In genomic region chr13:35677433-35678051, GRCm38 (mm10) we compare ENCODE assay signal across 17 mouse cellular contexts. TPM values are rescaled to one million over a fixed set of nuclear protein-coding genes. Genes with fewer than 3 reads are reported as not detected.
DNase-seq lines count a peak whose midpoint lies in the region; ATAC-seq lines count a peak whose summit lies in the region.
"Had no signal": no experiment of that assay in that cellular context is flagged by ENCODE, and none has a peak within 500 bp of the region (broad histone marks: within the 10 kb centered on the region; RNA-seq: fewer than 3 reads in every experiment).

No protein-coding gene starts in this region.

- H3K27ac ChIP-seq in kidney, embryonic 15.5 days = no peak overlapping the region
- peak overlapping the region; percentile 99 for H3K27ac ChIP-seq in liver, embryonic 15.5 days (replicated peaks)
- no peak overlapping the region for H3K27ac ChIP-seq in stomach, embryonic 15.5 days
- no peak overlapping the region for H3K27ac ChIP-seq in hindbrain, embryonic 12.5 days
- H3K27ac ChIP-seq: left cerebral cortex, adult 2 months; neural tube, embryonic 15.5 days had no signal

- peak; percentile 90 for ATAC-seq in kidney, embryonic 15.5 days (replicated peaks; ENCODE audit: low FRiP score)
- peak; percentile 91 for ATAC-seq in erythroblast, adult 5-6 weeks (replicated peaks; ENCODE audit: low FRiP score, poor library complexity, severe bottlenecking)
- ATAC-seq in liver, embryonic 15.5 days (ENCODE audit: insufficient read depth) = peak; percentile 99
- peak; percentile 96 for ATAC-seq in stomach, embryonic 15.5 days (ENCODE audit: insufficient read depth, low FRiP score, low read depth)
- no peak for ATAC-seq in hindbrain, embryonic 12.5 days (ENCODE audit: low FRiP score)

- H3K27me3 ChIP-seq in kidney, embryonic 15.5 days = no peaks in the 10 kb centered on the region
- H3K27me3 ChIP-seq in liver, embryonic 15.5 days = 0 out of 2 replicates have a peak, but pooled peaks cover 4% of the 10 kb centered on the region
- no peaks in the 10 kb centered on the region for H3K27me3 ChIP-seq in stomach, embryonic 15.5 days (replicated peaks)
- H3K27me3 ChIP-seq in hindbrain, embryonic 12.5 days = no peaks in the 10 kb centered on the region
- H3K27me3 ChIP-seq: neural tube, embryonic 15.5 days had no signal

- H3K36me3 ChIP-seq in kidney, embryonic 15.5 days = no peaks in the 10 kb centered on the region
- H3K36me3 ChIP-seq in liver, embryonic 15.5 days (replicated peaks) = no peaks in the 10 kb centered on the region
- H3K36me3 ChIP-seq in stomach, embryonic 15.5 days = no peaks in the 10 kb centered on the region
- no peaks in the 10 kb centered on the region for H3K36me3 ChIP-seq in hindbrain, embryonic 12.5 days
- H3K36me3 ChIP-seq: neural tube, embryonic 15.5 days had no signal

- no peaks in the 10 kb centered on the region for H3K4me1 ChIP-seq in kidney, embryonic 15.5 days
- H3K4me1 ChIP-seq in liver, embryonic 15.5 days (replicated peaks) = peaks cover 50% of the 10 kb centered on the region
- H3K4me1 ChIP-seq in stomach, embryonic 15.5 days = no peaks in the 10 kb centered on the region
- H3K4me1 ChIP-seq in hindbrain, embryonic 12.5 days = no peaks in the 10 kb centered on the region
- H3K4me1 ChIP-seq: neural tube, embryonic 15.5 days had no signal

- no peak for DNase-seq in kidney, adult 8-10 months
- DNase-seq in cerebellum, postnatal 10 days = no peak
- no peak for DNase-seq in frontal cortex, postnatal 36 days (ENCODE audit: low spot score in 2 of 2)
- DNase-seq: cerebellum, postnatal 14 days; heart, postnatal 14 days; kidney, adult 9 months; lung, adult 18-20 months; midbrain, embryonic 14.5 days; right cerebral cortex, postnatal 14 days; thymus, postnatal 4 days had no signal

- no peak overlapping the region for H3K4me3 ChIP-seq in kidney, embryonic 15.5 days (replicated peaks)
- peak overlapping the region; percentile 37 for H3K4me3 ChIP-seq in liver, embryonic 15.5 days (replicated peaks)
- no peak overlapping the region for H3K4me3 ChIP-seq in stomach, embryonic 15.5 days (replicated peaks)
- H3K4me3 ChIP-seq in hindbrain, embryonic 12.5 days = no peak overlapping the region
- H3K4me3 ChIP-seq: left cerebral cortex, adult 2 months; neural tube, embryonic 15.5 days had no signal

- no peaks in the 10 kb centered on the region for H3K9me3 ChIP-seq in kidney, embryonic 15.5 days (replicated peaks)
- no peaks in the 10 kb centered on the region for H3K9me3 ChIP-seq in liver, embryonic 15.5 days (replicated peaks)
- no peaks in the 10 kb centered on the region for H3K9me3 ChIP-seq in stomach, embryonic 15.5 days
- no peaks in the 10 kb centered on the region for H3K9me3 ChIP-seq in hindbrain, embryonic 12.5 days (replicated peaks)
- H3K9me3 ChIP-seq: neural tube, embryonic 15.5 days had no signal

- 70% methylated on average over 7 of the region's 7 CpGs for WGBS in kidney, embryonic 15.5 days
- WGBS in liver, embryonic 15.5 days (ENCODE audit: insufficient replicate concordance) = 13% methylated on average over 7 of the region's 7 CpGs
- WGBS in stomach, embryonic 15.5 days = 55% methylated on average over 7 of the region's 7 CpGs
- WGBS in hindbrain, embryonic 12.5 days = 75% methylated on average over 7 of the region's 7 CpGs

- no peak overlapping the region for H3K4me2 ChIP-seq in kidney, embryonic 15.5 days
- peak overlapping the region; percentile 70 for H3K4me2 ChIP-seq in liver, embryonic 15.5 days
- H3K4me2 ChIP-seq in stomach, embryonic 15.5 days = no peak overlapping the region; the same call in 1 of the 2 replicates
- no peak overlapping the region for H3K4me2 ChIP-seq in hindbrain, embryonic 12.5 days (replicated peaks)
- H3K4me2 ChIP-seq: neural tube, embryonic 15.5 days had no signal

- H3K9ac ChIP-seq in kidney, embryonic 15.5 days = no peak overlapping the region
- H3K9ac ChIP-seq in liver, embryonic 15.5 days = peak overlapping the region; percentile 55
- no peak overlapping the region for H3K9ac ChIP-seq in stomach, embryonic 15.5 days
- H3K9ac ChIP-seq in hindbrain, embryonic 12.5 days = no peak overlapping the region
- H3K9ac ChIP-seq: neural tube, embryonic 15.5 days had no signal

RNA-seq across cellular contexts. Expression of gene Cdyl, which starts 17.9 kb away (rescaled TPM):
- polyA plus RNA-seq in kidney, embryonic 15.5 days (2015; fragmentation: Nextera tagmentation; extraction: Ambion mirVana) = 13.0 and 13.1 TPM in 2 replicates
- total RNA-seq in erythroblast, adult 5-6 weeks (2015; ENCODE audit: low replicate concordance) = 18.3 and 21.5 TPM in 2 replicates
- total RNA-seq in erythroblast, adult 5-6 weeks (2017; ENCODE audit: low replicate concordance) = 27.3 and 29.6 TPM in 2 replicates
- polyA plus RNA-seq in liver, embryonic 15.5 days (2015; fragmentation: Nextera tagmentation; extraction: Ambion mirVana) = 9.5 and 10.3 TPM in 2 replicates
- polyA plus RNA-seq in stomach, embryonic 15.5 days (2015; fragmentation: Nextera tagmentation; extraction: Ambion mirVana) = 11.2 and 12.1 TPM in 2 replicates
- polyA plus RNA-seq in hindbrain, embryonic 12.5 days (2016; fragmentation: Nextera tagmentation; extraction: Ambion mirVana) = 13.2 and 14.1 TPM in 2 replicates
